Mouse (Mus musculus) bone marrow macrophage, adult 2 months (primary cell): ENCODE measurements around the gene Mfrp.

Experiments
- CTCF ChIP-seq: IDR thresholded peaks from 2 replicates; pipeline ENCODE4 v1.5.1; 2012; ENCODE audit warnings: low read depth, mild to moderate bottlenecking, low read length, moderate library complexity
- POLR2A ChIP-seq: IDR thresholded peaks from 2 replicates; pipeline ENCODE4 v1.6.1; 2012; ENCODE audit warnings: mild to moderate bottlenecking, low read depth, low read length, borderline replicate concordance

GRCm38 (mm10) chr9:44071914-44072598, 29.5 kb upstream of the Mfrp start:
- TF ChIP-seq CTCF (no peak), POLR2A (no peak)
